Mouse (Mus musculus) forebrain, embryonic 11.5 days (tissue): ENCODE measurements at regions not wholly inside any gene's neighbourhood (a gene's known extent, or its start where the extent isn't known, plus 50 kb on each side); places are given as distances from the start of the nearest gene placed in this dataset.
A peak's percentile ranks its signal among the peaks of the same experiment; 100 is the strongest.

Experiments
- ATAC-seq: fragments of 200-750 bp; cut with Nextera tagmentation; replicated peaks from 2 replicates; pipeline ENCODE4 v1.8.0; 2017; ENCODE audit warnings: moderate TSS enrichment; ENCODE audit not compliant: low FRiP score
- DNase-seq: peaks from one replicate; pipeline ENCODE4 v3.0.0-alpha.2; 2017; ENCODE audit warnings: low spot score
- H3K27ac ChIP-seq: fragments of 300-500 bp; sonication (generic); 2 replicates; pipeline ENCODE4 v1.5.1; 2014; ENCODE audit warnings: low read depth, low read length
- H3K27me3 ChIP-seq: fragments of 300-500 bp; sonication (generic); 2 replicates; pipeline ENCODE4 v1.6.1; 2014; ENCODE audit warnings: mild to moderate bottlenecking, low read length, mixed read lengths; ENCODE audit not compliant: control insufficient read depth, insufficient read depth
- H3K36me3 ChIP-seq: fragments of 300-500 bp; sonication (generic); 2 replicates; pipeline ENCODE4 v1.6.1; 2014; ENCODE audit warnings: mild to moderate bottlenecking, low read length, moderate library complexity, mixed read lengths; ENCODE audit not compliant: control insufficient read depth, insufficient read depth
- H3K4me1 ChIP-seq: fragments of 300-500 bp; sonication (generic); replicated peaks from 2 replicates; pipeline ENCODE4 v1.6.1; 2014; ENCODE audit warnings: low read length, mixed read lengths; ENCODE audit not compliant: control insufficient read depth, insufficient read depth
- H3K4me2 ChIP-seq: fragments of 300-500 bp; sonication (generic); 2 replicates; pipeline ENCODE4 v1.6.1; 2014; ENCODE audit warnings: low read depth, mild to moderate bottlenecking, low read length, moderate library complexity, mixed read lengths; ENCODE audit not compliant: severe bottlenecking
- H3K4me3 ChIP-seq: fragments of 300-500 bp; sonication (generic); 2 replicates; pipeline ENCODE4 v1.5.1; 2014; ENCODE audit warnings: low read depth, low read length
- H3K9ac ChIP-seq: fragments of 300-500 bp; sonication (generic); 2 replicates; pipeline ENCODE4 v1.6.1; 2014; ENCODE audit warnings: low read length
- H3K9me3 ChIP-seq: fragments of 300-500 bp; sonication (generic); 2 replicates; pipeline ENCODE4 v1.6.1; 2016; ENCODE audit warnings: low read length, mixed read lengths; ENCODE audit not compliant: control insufficient read depth
- WGBS: fragments of 180-500 bp; shearing (Covaris S2); extraction: QIAGEN DNeasy Blood & Tissue Kit; methylation state at CpG from one replicate; pipeline ENCODE4 v1.1.7; 2014; 5-methylcytosine and 5-hydroxymethylcytosine counted together

DNA sequence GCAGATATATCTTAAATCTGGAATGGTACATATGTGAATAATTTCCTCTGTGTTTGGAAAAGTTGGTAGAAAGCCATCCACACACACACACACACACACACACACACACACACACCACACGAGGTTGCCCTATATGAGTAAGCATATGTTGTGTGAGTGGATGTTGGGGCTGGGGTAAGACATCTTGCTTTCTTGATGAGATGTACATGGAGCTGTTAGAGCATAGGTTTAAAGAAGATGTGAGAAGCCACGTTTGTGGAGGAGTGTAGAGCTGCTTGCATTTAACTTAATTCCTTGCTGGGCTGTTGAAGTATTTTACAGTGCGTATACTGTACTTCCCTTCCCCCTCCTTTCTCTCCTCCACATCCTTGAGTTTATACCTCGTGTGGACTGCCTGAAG lies 147.8 kb downstream of the Vrk1 start:
- no peak for ATAC-seq
- Histone ChIP-seq H3K36me3 (no peaks in the 10 kb centered on the region), H3K4me3 (no peak overlapping the region), H3K27me3 (no peaks in the 10 kb centered on the region), H3K27ac (no peak overlapping the region), H3K4me2 (no peak overlapping the region), H3K9ac (no peak overlapping the region), H3K4me1 (no peaks in the 10 kb centered on the region), H3K9me3 (no peaks in the 10 kb centered on the region)
- 86% methylated on average over 4 of the region's 4 CpGs for WGBS
- no peak for DNase-seq

DNA sequence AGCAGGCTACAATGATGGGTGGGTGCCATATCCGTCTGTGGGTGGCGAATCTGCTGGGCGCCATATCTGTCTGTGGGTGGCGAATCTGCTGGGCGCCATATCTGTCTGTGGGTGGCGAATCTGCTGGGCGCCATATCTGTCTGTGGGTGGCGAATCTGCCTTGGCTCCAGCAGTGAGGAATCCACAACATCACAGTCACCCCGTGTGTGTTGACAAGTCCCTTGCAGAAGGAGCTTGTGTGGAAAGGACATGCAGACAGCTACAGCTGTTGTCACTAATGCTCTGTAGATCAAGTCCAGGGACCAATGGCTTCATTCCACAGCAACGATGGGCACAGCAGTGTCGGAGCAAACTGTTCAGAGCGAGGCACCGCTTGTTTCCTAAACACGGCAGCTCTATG lies 148.6 kb downstream of the Vrk1 start:
- Histone ChIP-seq H3K36me3 (no peaks in the 10 kb centered on the region), H3K27me3 (no peaks in the 10 kb centered on the region)

DNA sequence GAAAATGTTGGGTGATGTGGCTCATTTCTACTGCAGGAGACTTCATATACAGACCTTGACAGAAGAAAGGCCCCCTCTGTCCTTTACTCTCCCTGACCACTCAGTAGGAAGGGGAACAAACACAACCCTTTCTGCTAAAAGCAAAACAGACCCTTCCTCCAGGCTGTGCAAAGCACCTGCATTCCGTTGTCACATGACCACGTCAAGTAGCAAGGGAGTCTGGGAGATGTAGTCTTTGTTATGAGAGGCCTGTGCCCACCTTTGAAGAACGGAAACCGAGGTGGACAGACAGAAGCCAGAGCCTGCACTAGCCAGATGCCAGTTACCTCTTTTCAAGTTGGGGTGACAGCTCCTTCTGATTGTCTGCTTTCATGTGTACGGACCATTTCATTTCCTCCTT lies 161.3 kb downstream of the Vrk1 start:
- H3K9me3 ChIP-seq, result no peaks in the 10 kb centered on the region
- ATAC-seq (no peak), DNase-seq (no peak)
- H3K27ac ChIP-seq, result no peak overlapping the region
- peaks cover 15% of the 10 kb centered on the region; the same call in 1 of the 2 replicates for H3K4me1 ChIP-seq
- no peak overlapping the region for H3K4me3 ChIP-seq
- no peak overlapping the region for H3K9ac ChIP-seq
- peaks cover 3% of the 10 kb centered on the region; the same call in 1 of the 2 replicates for H3K27me3 ChIP-seq
- no peak overlapping the region for H3K4me2 ChIP-seq
- H3K36me3 ChIP-seq, result no peaks in the 10 kb centered on the region
- 55% methylated on average over 5 of the region's 5 CpGs for WGBS

More for the DNA sequence above, 148.6 kb downstream of the Vrk1 start:
- DNase-seq (no peak), ATAC-seq (no peak)
- H3K4me3 ChIP-seq, result no peak overlapping the region
- no peak overlapping the region for H3K4me2 ChIP-seq
- no peak overlapping the region for H3K27ac ChIP-seq
- H3K4me1 ChIP-seq, result no peaks in the 10 kb centered on the region
- no peak overlapping the region for H3K9ac ChIP-seq
- 92% methylated on average over 14 of the region's 14 CpGs for WGBS
- H3K9me3 ChIP-seq, result no peaks in the 10 kb centered on the region

DNA sequence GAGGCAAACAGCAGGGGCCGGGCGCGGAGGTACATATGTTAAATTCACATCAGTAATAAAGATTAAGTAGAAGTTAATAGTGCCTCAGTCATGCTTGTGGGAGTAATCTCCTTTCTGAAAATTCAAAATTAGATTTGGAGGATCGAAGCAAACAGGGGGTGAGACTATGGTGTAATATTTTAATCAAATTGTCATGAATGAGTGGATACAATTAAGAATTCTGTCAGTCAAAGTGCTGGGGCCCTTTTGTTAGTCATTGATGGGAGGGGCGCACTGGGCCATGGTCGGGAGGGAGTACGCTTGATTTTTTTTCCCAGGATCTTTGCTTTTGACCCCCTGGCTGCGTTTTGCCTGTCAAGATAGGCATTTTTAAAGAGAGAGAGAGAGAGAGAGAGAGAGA lies 163.2 kb downstream of the Vrk1 start:
- H3K4me3 ChIP-seq, result no peak overlapping the region
- H3K9me3 ChIP-seq, result no peaks in the 10 kb centered on the region
- H3K27ac ChIP-seq, result no peak overlapping the region
- WGBS, result 28% methylated on average over 8 of the region's 8 CpGs
- H3K4me1 ChIP-seq, result peaks cover 15% of the 10 kb centered on the region; the same call in 1 of the 2 replicates
- no peak overlapping the region for H3K9ac ChIP-seq
- no peaks in the 10 kb centered on the region for H3K36me3 ChIP-seq
- ATAC-seq (no peak), DNase-seq (no peak)
- peaks cover 3% of the 10 kb centered on the region; the same call in 1 of the 2 replicates for H3K27me3 ChIP-seq
- no peak overlapping the region for H3K4me2 ChIP-seq

DNA sequence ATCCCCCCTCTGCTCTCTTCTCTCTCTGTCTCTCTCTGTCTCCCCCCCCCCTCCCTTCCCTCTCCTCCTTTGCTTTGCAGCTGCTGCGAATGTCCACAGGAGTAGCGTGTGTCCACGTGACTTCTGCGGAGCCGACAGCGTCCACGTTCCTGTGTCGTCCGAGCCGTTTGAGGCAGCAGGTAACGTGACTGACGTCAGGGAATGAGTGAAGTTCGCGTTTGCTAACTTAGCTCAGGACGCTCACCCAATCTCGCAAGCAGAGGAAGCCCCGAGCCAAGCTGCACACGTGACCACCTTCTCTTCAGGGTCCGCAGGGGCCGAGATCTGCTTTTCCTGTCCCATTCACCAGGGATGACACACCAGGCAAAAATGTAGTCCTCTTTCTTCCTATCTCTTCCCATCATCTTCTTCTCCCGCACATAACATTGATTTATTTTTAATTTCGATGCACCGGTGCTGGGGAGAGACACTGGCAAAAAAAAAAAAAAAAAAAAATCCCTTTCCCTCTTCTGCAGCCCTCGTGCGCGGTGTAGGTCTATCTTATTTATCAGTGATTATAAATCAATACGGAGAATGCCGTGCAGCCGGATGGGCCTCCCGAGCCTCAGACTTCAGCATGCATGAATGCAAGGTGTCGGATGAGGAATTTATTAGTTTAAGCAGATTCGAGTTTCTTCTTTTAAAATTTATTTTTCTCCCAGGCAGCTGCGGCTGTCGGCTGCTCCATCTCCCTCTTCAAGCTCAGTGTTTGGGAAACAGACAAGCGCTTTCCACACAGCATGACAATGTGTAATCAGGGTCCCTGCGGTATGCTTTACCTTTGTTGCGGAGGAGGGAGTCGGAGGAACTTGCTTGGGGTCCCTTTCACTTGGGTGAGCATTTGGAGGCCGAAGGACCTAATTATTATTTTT lies 164.3 kb downstream of the Vrk1 start:
- ATAC-seq, result peak; percentile 47
- peak; percentile 64 for DNase-seq
- Histone ChIP-seq H3K4me2 (peak overlapping the region; percentile 71), H3K9me3 (no peaks in the 10 kb centered on the region), H3K36me3 (no peaks in the 10 kb centered on the region), H3K27ac (no peak overlapping the region), H3K27me3 (peaks cover 3% of the 10 kb centered on the region; the same call in 1 of the 2 replicates), H3K4me3 (peak overlapping the region; percentile 34), H3K9ac (peak overlapping the region; percentile 33), H3K4me1 (peaks cover 15% of the 10 kb centered on the region; the same call in 1 of the 2 replicates)
- under 1% methylated on average over 39 of the region's 39 CpGs for WGBS

DNA sequence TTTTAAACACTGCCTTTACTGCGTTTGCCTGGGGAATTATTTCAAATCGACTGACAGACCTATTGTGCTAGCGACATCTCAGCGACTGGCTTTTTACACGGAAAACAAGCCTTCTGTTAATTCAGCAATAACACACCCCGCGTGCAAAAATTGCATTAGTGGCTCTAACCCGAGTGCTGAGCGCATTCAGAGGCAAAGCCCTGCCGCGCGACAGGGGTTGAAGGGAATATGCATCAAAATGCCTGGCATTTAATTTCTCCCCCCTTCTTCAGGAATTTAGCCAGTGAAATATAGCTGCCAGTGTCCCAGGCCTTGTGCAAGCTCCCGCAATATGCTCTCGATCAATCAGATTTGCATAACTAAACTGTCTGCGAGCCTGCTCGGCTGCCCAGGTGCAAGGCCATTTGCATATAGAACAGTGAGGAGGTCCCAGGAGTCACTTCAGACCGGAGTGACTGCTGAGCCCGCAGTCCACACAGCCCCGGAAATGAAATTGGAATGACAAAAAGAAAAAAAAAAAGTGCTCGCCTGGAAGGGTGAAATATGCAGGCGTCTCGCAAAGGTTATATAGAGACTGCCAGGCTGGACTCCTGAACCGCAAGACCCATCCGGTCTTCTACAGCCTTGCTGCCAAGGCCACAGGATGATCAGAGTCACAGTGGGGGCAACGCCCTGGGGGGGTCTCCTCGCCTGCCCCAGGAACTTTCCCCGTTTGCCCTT lies 165.1 kb downstream of the Vrk1 start:
- Histone ChIP-seq H3K36me3 (no peaks in the 10 kb centered on the region), H3K9ac (peak overlapping the region; percentile 33), H3K27ac (no peak overlapping the region), H3K4me2 (peak overlapping the region; percentile 71), H3K27me3 (peaks cover 3% of the 10 kb centered on the region; the same call in 1 of the 2 replicates), H3K4me3 (peak overlapping the region; percentile 34), H3K9me3 (no peaks in the 10 kb centered on the region), H3K4me1 (peaks cover 15% of the 10 kb centered on the region; the same call in 1 of the 2 replicates)
- ATAC-seq (0 out of 2 replicates have a peak, but pooled peaks have one; percentile 9), DNase-seq (peak; percentile 58)
- 2% methylated on average over 27 of the region's 27 CpGs for whole genome bisulfite sequencing

DNA sequence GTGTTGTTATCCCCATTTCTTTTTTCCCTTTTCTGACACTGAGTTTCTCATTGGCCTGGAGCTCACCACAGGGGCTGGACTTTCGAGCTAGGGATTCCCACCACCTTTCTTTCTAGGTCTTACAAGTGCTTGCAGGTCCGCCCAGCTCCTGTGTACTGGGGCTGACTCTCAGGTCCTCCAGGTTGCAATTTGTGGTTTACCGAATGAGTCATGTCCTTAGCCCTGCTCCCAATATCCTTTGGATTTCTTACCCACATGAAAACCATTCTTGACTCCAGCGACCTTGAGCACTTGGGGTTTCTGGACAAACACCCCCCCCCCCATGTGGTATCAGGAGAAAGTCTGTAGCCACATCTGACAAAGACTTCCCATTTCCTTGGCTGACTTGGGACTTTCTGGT lies 167.3 kb downstream of the Vrk1 start:
- H3K27me3 ChIP-seq, result peaks cover 3% of the 10 kb centered on the region; the same call in 1 of the 2 replicates
- DNase-seq (no peak), ATAC-seq (no peak)
- no peaks in the 10 kb centered on the region for H3K9me3 ChIP-seq
- no peak overlapping the region for H3K9ac ChIP-seq
- peaks cover 15% of the 10 kb centered on the region; the same call in 1 of the 2 replicates for H3K4me1 ChIP-seq
- H3K36me3 ChIP-seq, result no peaks in the 10 kb centered on the region
- 70% methylated on average over 4 of the region's 4 CpGs for WGBS
- no peak overlapping the region for H3K27ac ChIP-seq
- H3K4me2 ChIP-seq, result no peak overlapping the region
- no peak overlapping the region for H3K4me3 ChIP-seq

DNA sequence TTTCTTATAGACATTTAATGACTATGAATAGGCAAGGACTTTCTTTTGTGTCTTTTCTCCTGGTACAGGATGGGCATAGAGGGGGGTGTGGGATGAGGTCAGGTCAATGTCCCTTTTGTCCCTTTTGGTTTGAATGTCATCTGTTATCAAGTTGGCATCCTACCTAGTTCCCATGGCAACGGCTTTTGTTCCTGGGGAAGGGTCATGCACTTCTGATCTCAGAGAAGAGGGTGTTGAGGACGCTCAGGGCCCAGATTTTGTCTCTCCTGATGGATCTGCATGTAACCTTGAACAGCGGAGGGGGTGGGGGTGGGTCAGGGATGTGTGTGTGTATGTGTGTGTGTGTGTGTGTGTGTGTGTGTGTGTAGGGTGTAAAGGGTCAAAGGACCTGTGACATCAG lies 167.8 kb downstream of the Vrk1 start:
- no peaks in the 10 kb centered on the region for H3K9me3 ChIP-seq
- H3K4me1 ChIP-seq, result peaks cover 15% of the 10 kb centered on the region; the same call in 1 of the 2 replicates
- DNase-seq (no peak), ATAC-seq (no peak)
- no peak overlapping the region for H3K4me3 ChIP-seq
- H3K9ac ChIP-seq, result no peak overlapping the region
- H3K36me3 ChIP-seq, result no peaks in the 10 kb centered on the region
- no peak overlapping the region for H3K4me2 ChIP-seq
- H3K27me3 ChIP-seq, result peaks cover 3% of the 10 kb centered on the region; the same call in 1 of the 2 replicates
- 52% methylated on average over 3 of the region's 3 CpGs for WGBS
- no peak overlapping the region for H3K27ac ChIP-seq
